Mouse (Mus musculus): ENCODE results near the gene Bnip3. TPM values are rescaled to one million over a fixed set of nuclear protein-coding genes. Genes with fewer than 3 reads are reported as not detected.

Gene Bnip3
- polyA plus RNA-seq, 1 experiment from 2014 or later: 71.9 TPM

GRCm38 (mm10) chr7:138898743-138899142 is 10.6 kb downstream of the Bnip3 start:
- WGBS: 82% methylated on average over 4 of the region's 4 CpGs
- Histone ChIP-seq H3K4me2 (replicated peaks) (no peak overlapping the region), H3K27me3 (no peaks in the 10 kb centered on the region), H3K4me3 (replicated peaks) (no peak overlapping the region), H3K27ac (no peak overlapping the region), H3K4me1 (replicated peaks) (no peaks in the 10 kb centered on the region), H3K9ac (replicated peaks) (no peak overlapping the region), H3K9me3 (no peaks in the 10 kb centered on the region), H3K36me3 (peaks cover 24% of the 10 kb centered on the region)
- no peak for ATAC-seq

- Histone ChIP-seq H3K9me3 (no peaks in the 10 kb centered on the region), H3K27ac (no peak overlapping the region), H3K27me3 (no peaks in the 10 kb centered on the region), H3K36me3 (peaks cover 28% of the 10 kb centered on the region), H3K4me3 (replicated peaks) (no peak overlapping the region), H3K4me2 (replicated peaks) (no peak overlapping the region), H3K4me1 (replicated peaks) (no peaks in the 10 kb centered on the region), H3K9ac (replicated peaks) (no peak overlapping the region)
- ATAC-seq: no peak
- 73% methylated on average over 2 of the region's 2 CpGs for WGBS
Measured at GRCm38 (mm10) chr7:138898122-138898521, 11.2 kb downstream of the Bnip3 start.

GRCm38 (mm10) chr7:138885365-138886289 is 23.7 kb downstream of the Bnip3 start:
- WGBS: 91% methylated on average over 12 of the region's 13 CpGs
- no peaks in the 10 kb centered on the region for H3K4me1 ChIP-seq (replicated peaks)
- no peaks in the 10 kb centered on the region for H3K9me3 ChIP-seq
- H3K27ac ChIP-seq: no peak overlapping the region
- H3K4me3 ChIP-seq (replicated peaks): no peak overlapping the region
- H3K36me3 ChIP-seq: peaks cover 51% of the 10 kb centered on the region
- no peak overlapping the region for H3K9ac ChIP-seq (replicated peaks)
- no peaks in the 10 kb centered on the region for H3K27me3 ChIP-seq
- ATAC-seq: no peak
- H3K4me2 ChIP-seq (replicated peaks): no peak overlapping the region

- H3K36me3 ChIP-seq: peaks cover 70% of the 10 kb centered on the region
- no peaks in the 10 kb centered on the region for H3K4me1 ChIP-seq (replicated peaks)
- no peak for ATAC-seq
- no peaks in the 10 kb centered on the region for H3K9me3 ChIP-seq
- WGBS: 94% methylated on average over 3 of the region's 3 CpGs
- no peak overlapping the region for H3K27ac ChIP-seq
- H3K9ac ChIP-seq (replicated peaks): no peak overlapping the region
- H3K27me3 ChIP-seq: no peaks in the 10 kb centered on the region
- no peak overlapping the region for H3K4me2 ChIP-seq (replicated peaks)
- no peak overlapping the region for H3K4me3 ChIP-seq (replicated peaks)
Measured at GRCm38 (mm10) chr7:138883724-138884123, 25.6 kb downstream of the Bnip3 start.

- Histone ChIP-seq H3K27me3 (no peaks in the 10 kb centered on the region), H3K27ac (no peak overlapping the region), H3K4me2 (replicated peaks) (no peak overlapping the region), H3K4me3 (replicated peaks) (no peak overlapping the region), H3K9ac (replicated peaks) (no peak overlapping the region), H3K9me3 (no peaks in the 10 kb centered on the region), H3K4me1 (replicated peaks) (no peaks in the 10 kb centered on the region), H3K36me3 (peaks cover 99% of the 10 kb centered on the region)
- no peak for ATAC-seq
- 91% methylated on average over 3 of the region's 3 CpGs for WGBS
Measured at GRCm38 (mm10) chr7:138875031-138875430, 34.3 kb downstream of the Bnip3 start.

- 94% methylated on average over 3 of the region's 3 CpGs for WGBS
- Histone ChIP-seq H3K4me2 (replicated peaks) (no peak overlapping the region), H3K4me1 (replicated peaks) (no peaks in the 10 kb centered on the region), H3K27ac (no peak overlapping the region), H3K36me3 (peaks cover 96% of the 10 kb centered on the region), H3K4me3 (replicated peaks) (no peak overlapping the region), H3K9ac (replicated peaks) (no peak overlapping the region), H3K9me3 (no peaks in the 10 kb centered on the region), H3K27me3 (no peaks in the 10 kb centered on the region)
- ATAC-seq: no peak
Measured at GRCm38 (mm10) chr7:138872956-138873355, 36.4 kb downstream of the Bnip3 start.

- WGBS: 88% methylated on average over 4 of the region's 4 CpGs
- ATAC-seq: no peak
- Histone ChIP-seq H3K27ac (no peak overlapping the region), H3K4me2 (replicated peaks) (no peak overlapping the region), H3K4me1 (replicated peaks) (no peaks in the 10 kb centered on the region), H3K4me3 (replicated peaks) (no peak overlapping the region), H3K36me3 (peaks cover 61% of the 10 kb centered on the region), H3K9me3 (no peaks in the 10 kb centered on the region), H3K27me3 (no peaks in the 10 kb centered on the region), H3K9ac (replicated peaks) (no peak overlapping the region)
Measured at GRCm38 (mm10) chr7:138868316-138868715, 41.0 kb downstream of the Bnip3 start.

- no peak for ATAC-seq
- 88% methylated on average over 6 of the region's 6 CpGs for WGBS
- peaks cover 50% of the 10 kb centered on the region for H3K36me3 ChIP-seq
Measured at GRCm38 (mm10) chr7:138867286-138867685, 42.0 kb downstream of the Bnip3 start.

GRCm38 (mm10) chr7:138864776-138865175 is 44.5 kb downstream of the Bnip3 start:
- no peak for ATAC-seq
- Histone ChIP-seq H3K4me2 (replicated peaks) (no peak overlapping the region), H3K27me3 (no peaks in the 10 kb centered on the region), H3K4me3 (replicated peaks) (no peak overlapping the region), H3K4me1 (replicated peaks) (no peaks in the 10 kb centered on the region), H3K27ac (no peak overlapping the region), H3K36me3 (peaks cover 30% of the 10 kb centered on the region), H3K9ac (replicated peaks) (no peak overlapping the region), H3K9me3 (no peaks in the 10 kb centered on the region)
- WGBS: 93% methylated on average over 1 of the region's 1 CpGs

More at GRCm38 (mm10) chr7:138867286-138867685, 42.0 kb downstream of the Bnip3 start:
- Histone ChIP-seq H3K4me1 (replicated peaks) (no peaks in the 10 kb centered on the region), H3K27ac (no peak overlapping the region), H3K4me3 (replicated peaks) (no peak overlapping the region), H3K9me3 (no peaks in the 10 kb centered on the region), H3K27me3 (no peaks in the 10 kb centered on the region), H3K4me2 (replicated peaks) (no peak overlapping the region), H3K9ac (replicated peaks) (no peak overlapping the region)

GRCm38 (mm10) chr7:138863950-138864572 is 45.3 kb downstream of the Bnip3 start:
- WGBS: 96% methylated on average over 3 of the region's 3 CpGs
- Histone ChIP-seq H3K4me2 (replicated peaks) (no peak overlapping the region), H3K27ac (no peak overlapping the region), H3K4me3 (replicated peaks) (no peak overlapping the region), H3K36me3 (peaks cover 24% of the 10 kb centered on the region), H3K4me1 (replicated peaks) (no peaks in the 10 kb centered on the region), H3K9ac (replicated peaks) (no peak overlapping the region), H3K27me3 (no peaks in the 10 kb centered on the region), H3K9me3 (no peaks in the 10 kb centered on the region)
- ATAC-seq: no peak

- H3K36me3 ChIP-seq: peaks cover 39% of the 10 kb centered on the region
Measured at GRCm38 (mm10) chr7:138856670-138857069, 52.6 kb downstream of the Bnip3 start.

GRCm38 (mm10) chr7:138854201-138854600 is 55.1 kb downstream of the Bnip3 start:
- Histone ChIP-seq H3K4me2 (replicated peaks) (no peak overlapping the region), H3K9me3 (no peaks in the 10 kb centered on the region), H3K9ac (replicated peaks) (no peak overlapping the region), H3K4me1 (replicated peaks) (peaks cover 18% of the 10 kb centered on the region), H3K36me3 (peaks cover 39% of the 10 kb centered on the region), H3K27me3 (no peaks in the 10 kb centered on the region), H3K4me3 (replicated peaks) (no peak overlapping the region), H3K27ac (no peak overlapping the region)
- WGBS: 97% methylated on average over 2 of the region's 2 CpGs
- no peak for ATAC-seq

More at GRCm38 (mm10) chr7:138856670-138857069, 52.6 kb downstream of the Bnip3 start:
- Histone ChIP-seq H3K27ac (no peak overlapping the region), H3K27me3 (no peaks in the 10 kb centered on the region), H3K4me3 (replicated peaks) (no peak overlapping the region), H3K9ac (replicated peaks) (no peak overlapping the region), H3K9me3 (no peaks in the 10 kb centered on the region), H3K4me2 (replicated peaks) (no peak overlapping the region), H3K4me1 (replicated peaks) (0 out of 2 replicates have a peak, but pooled peaks cover 4% of the 10 kb centered on the region)
- ATAC-seq: no peak
- 71% methylated on average over 2 of the region's 2 CpGs for WGBS

Measured in midbrain, embryonic 13.5 days (tissue).